Mouse (Mus musculus) central nervous system, embryonic 14 days (tissue): Measurements from ENCODE around the gene Gm10961. TPM values are rescaled to one million over a fixed set of nuclear protein-coding genes. Genes with fewer than 3 reads are reported as not detected.

Experiments used
- polyA plus RNA-seq: library from polyadenylated mRNA; depleted of rRNA; stranded (reverse); fragments of >200 nt; gene quantifications from 2 replicates; pipeline ENCODE4 v1.2.3, GENCODE M21; 2012; rRNA removed

Gm10961 gene
- polyA plus RNA-seq, result not detected in 2 replicates

DNA sequence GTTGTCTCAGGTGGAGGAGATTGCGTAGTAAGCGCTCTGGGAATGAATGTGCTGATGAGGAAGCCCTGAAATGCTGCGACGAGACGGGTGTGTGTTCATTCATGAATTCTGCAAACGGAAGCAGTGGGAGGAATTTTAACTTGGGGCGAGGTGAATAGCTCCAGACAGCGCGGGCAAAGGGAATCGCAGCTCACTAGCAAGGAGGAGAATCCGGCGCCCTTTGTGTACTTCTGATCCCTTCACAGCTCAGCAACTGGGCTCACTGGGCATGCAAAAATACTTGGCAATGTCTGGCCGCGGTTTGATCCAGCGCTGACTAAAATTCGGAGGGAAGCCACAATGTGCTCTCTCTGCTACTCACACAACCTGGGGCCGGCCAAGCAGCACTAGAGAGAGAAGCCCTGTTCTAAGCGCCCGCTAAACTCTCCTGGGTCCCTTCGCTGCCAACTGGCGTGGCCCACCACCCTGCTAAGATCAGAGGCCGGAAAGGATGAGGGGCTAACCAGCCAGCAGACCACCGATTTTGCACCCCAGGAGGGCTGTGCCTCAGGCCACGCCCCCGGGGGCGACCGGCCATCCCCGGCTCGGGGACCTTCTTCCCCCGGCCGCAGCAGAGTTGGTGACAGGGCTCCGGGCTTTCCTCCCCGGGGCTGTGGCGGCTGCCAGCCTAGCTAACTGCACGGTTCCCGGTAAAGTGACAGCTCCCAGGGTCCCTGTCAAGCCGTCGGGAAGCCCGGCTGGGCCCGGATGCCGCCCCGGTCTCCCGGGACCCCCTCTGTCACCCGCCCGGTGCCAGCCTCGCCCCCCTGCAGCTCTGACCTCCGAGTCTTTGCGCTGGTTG, at the start of gene Gm10961:
Gm10961 (plus strand) TSS at position 641 of the 841 bp plus-strand sequence.

DNA sequence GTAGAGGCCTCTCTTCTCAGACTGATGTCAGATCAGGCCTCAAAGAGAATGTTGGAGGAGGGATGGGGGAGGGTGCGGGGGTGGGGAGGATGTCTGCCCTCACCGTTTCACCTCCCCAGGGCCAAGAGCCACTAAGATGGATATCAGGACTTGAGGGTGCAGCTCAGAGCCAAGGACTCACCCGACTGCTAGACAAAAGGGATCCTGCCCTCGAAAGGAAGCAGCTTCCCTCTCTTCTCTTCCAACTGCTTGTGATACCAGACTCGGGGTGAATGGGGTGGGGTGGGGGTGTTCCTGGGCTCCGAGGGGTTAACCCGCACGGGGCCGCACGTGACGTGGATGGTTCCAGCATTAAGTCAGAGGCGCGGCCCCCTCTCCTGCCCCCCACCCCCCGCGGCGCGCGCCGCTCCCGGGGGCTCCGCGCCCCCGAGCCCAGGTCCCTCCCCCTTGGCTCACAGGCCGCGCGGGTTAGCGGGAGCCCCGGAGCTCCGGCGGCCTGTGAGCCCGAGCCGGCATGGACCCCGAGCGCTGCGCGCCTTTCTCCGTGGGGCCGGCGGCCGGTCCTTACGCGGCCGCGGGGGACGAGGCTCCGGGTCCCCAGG, 36.4 kb upstream of the Gm10961 start, which contains the start of gene Alx3:
Alx3 (plus strand) TSS at position 370 of the 602 bp plus-strand sequence.

DNA sequence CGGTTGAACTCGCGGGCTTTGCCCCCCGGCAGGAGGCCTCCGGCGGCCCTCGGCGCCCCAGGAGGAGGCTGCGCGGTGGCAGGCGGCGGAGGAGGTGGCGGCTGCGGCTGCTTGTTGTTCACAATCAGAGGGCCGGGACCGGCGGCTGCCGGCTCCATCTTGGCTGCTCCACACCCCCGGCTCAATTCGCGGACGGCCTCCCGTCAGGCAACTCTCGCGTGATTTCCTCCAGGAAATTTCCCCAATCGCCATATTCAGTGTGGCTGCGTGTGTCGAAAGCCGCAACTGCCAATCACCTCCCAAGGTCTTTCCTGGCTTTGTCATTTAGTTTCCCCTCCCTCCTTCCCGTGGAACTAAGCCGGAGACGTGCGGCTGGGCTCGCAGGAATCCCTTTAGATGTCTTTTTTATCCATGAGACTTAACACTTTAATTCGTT, 419 bp downstream of the Gm10961 start, which contains the start of gene Strip1:
Strip1 (minus strand) TSS at position 172 of the 436 bp plus-strand sequence.

Other genes starting within 250 kb of the Gm10961 start
- 6.9 and 9.5 TPM in 2 replicates for gene Kcnc4, start 171.8 kb upstream of the Gm10961 start, polyA plus RNA-seq
- 28.2 and 31.8 TPM in 2 replicates for gene Slc6a17, start 113.3 kb upstream of the Gm10961 start, polyA plus RNA-seq
- 0.10 TPM in 2 replicates for gene Ubl4b, start 76.2 kb upstream of the Gm10961 start, polyA plus RNA-seq
- 1.6 and 1.9 TPM in 2 replicates for gene Alx3, start 36.3 kb upstream of the Gm10961 start, polyA plus RNA-seq
- gene Strip1, start 372 bp downstream of the Gm10961 start, polyA plus RNA-seq, result 179 and 196 TPM in 2 replicates
- 177 and 191 TPM in 2 replicates for gene Ahcyl1, start 65.2 kb downstream of the Gm10961 start, polyA plus RNA-seq
- gene Csf1, start 129.1 kb downstream of the Gm10961 start, polyA plus RNA-seq, result 8.8 and 12.0 TPM in 2 replicates
- gene Eps8l3, start 245.9 kb downstream of the Gm10961 start, polyA plus RNA-seq, result 0.02 and 0.04 TPM in 2 replicates